Mouse (Mus musculus) forebrain, embryonic 10.5 days (tissue): Measurements from ENCODE around the gene Serp1. TPM values are rescaled to one million over a fixed set of nuclear protein-coding genes. Genes with fewer than 3 reads are reported as not detected.

Experiments used
- DNase-seq: peaks from one replicate; pipeline ENCODE4 v3.0.0-alpha.2; 2017; ENCODE audit warnings: low spot score; ENCODE audit errors: extremely low spot score
- H3K27ac ChIP-seq: fragments of 300-500 bp; sonication (generic); 2 replicates; pipeline ENCODE4 v1.5.1; 2016; ENCODE audit warnings: mild to moderate bottlenecking
- H3K27me3 ChIP-seq: fragments of 300-500 bp; sonication (generic); 2 replicates; pipeline ENCODE4 v1.6.1; 2016; ENCODE audit warnings: mild to moderate bottlenecking; ENCODE audit not compliant: poor library complexity, severe bottlenecking
- H3K36me3 ChIP-seq: fragments of 300-500 bp; sonication (generic); replicated peaks from 2 replicates; pipeline ENCODE4 v1.6.1; 2016; ENCODE audit warnings: mild to moderate bottlenecking, moderate library complexity
- H3K4me1 ChIP-seq: fragments of 300-500 bp; sonication (generic); 2 replicates; pipeline ENCODE4 v1.6.1; 2016
- H3K4me3 ChIP-seq: fragments of 300-500 bp; sonication (generic); 2 replicates; pipeline ENCODE4 v1.5.1; 2016; ENCODE audit warnings: mild to moderate bottlenecking, moderate library complexity
- H3K9me3 ChIP-seq: fragments of 300-500 bp; sonication (generic); 2 replicates; pipeline ENCODE4 v1.6.1; 2016; ENCODE audit warnings: mild to moderate bottlenecking, moderate library complexity
- WGBS: fragments of 180-500 bp; shearing (Covaris S2); methylation state at CpG from one replicate; pipeline ENCODE4 v1.1.7; 2016; 5-methylcytosine and 5-hydroxymethylcytosine counted together
- polyA plus RNA-seq: library from polyadenylated mRNA; unstranded; fragments of >200 nt; fragmentation: Nextera tagmentation; extraction: Ambion mirVana; gene quantifications from 2 replicates; pipeline ENCODE4 v1.2.1, GENCODE M21; 2016

The Serp1 gene
- 142 and 146 TPM in 2 replicates for polyA plus RNA-seq

DNA sequence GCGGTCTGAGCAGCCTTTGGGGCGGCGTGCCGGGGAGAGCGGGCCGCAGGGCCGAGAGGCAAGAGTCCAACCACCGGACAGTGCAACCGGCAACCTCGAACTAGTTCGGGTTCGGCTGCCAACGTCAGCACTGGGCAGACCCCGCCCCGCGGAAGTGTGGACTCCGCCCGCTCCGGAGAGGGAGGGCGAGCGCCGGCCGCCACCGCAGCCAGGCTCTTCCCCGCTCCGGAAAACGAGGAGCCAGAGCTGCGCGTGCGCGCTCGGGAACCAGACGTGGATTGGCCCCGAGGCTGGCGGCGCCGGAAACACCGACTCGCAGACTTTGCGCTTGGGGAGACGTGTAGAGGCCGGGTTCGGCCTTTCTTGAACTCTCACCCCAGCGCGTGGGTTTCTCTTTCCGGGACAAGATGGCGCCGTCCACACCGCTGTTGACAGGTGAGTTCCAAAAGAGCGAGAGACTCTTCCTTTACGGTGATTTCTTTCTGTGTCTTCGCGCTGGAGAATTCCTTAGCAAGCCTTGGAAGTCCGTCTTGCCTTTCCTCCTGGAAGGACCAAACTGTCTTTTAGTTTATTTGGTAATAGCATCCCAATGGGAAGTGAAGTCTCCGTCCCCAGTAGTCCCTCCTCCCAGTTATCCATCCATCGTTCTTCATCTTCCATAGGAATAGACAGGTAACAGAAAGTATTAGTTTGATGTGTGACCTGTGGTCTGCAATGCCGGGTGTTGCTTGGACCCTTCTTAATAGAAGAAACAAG is at the start of gene Serp1, which contains the start of gene Eif2a:
Gene Serp1, minus strand, starts transcription at position 241 of the 756 bp plus-strand sequence.
Gene Eif2a, plus strand, starts transcription at position 170 of the 756 bp plus-strand sequence.
- H3K4me3 ChIP-seq: peak within 1 kb of the TSS; percentile 98
- WGBS: under 1% methylated on average over 56 of the region's 57 CpGs
- peak within 1 kb of the TSS; percentile 98 for H3K27ac ChIP-seq
- peaks cover 32% of the 10 kb centered on the region for H3K36me3 ChIP-seq
- peak; percentile 97 for DNase-seq
- H3K4me1 ChIP-seq: peaks cover 22% of the 10 kb centered on the region
- no peaks in the 10 kb centered on the region for H3K27me3 ChIP-seq
- no peaks in the 10 kb centered on the region for H3K9me3 ChIP-seq

GRCm38 (mm10) chr3:58570821-58571220 is 45.1 kb upstream of the Serp1 start:
- DNase-seq: no peak
- no peaks in the 10 kb centered on the region for H3K4me1 ChIP-seq
- no peak overlapping the region for H3K27ac ChIP-seq
- no peak overlapping the region for H3K4me3 ChIP-seq
- no peaks in the 10 kb centered on the region for H3K27me3 ChIP-seq
- H3K36me3 ChIP-seq: no peaks in the 10 kb centered on the region
- no peaks in the 10 kb centered on the region for H3K9me3 ChIP-seq
- 84% methylated on average over 3 of the region's 3 CpGs for WGBS

GRCm38 (mm10) chr3:58561437-58561836 is 35.7 kb upstream of the Serp1 start:
- H3K4me3 ChIP-seq: no peak overlapping the region
- no peak for DNase-seq
- no peaks in the 10 kb centered on the region for H3K27me3 ChIP-seq
- peaks cover 20% of the 10 kb centered on the region for H3K36me3 ChIP-seq
- H3K27ac ChIP-seq: no peak overlapping the region
- 23% methylated on average over 2 of the region's 2 CpGs for WGBS
- H3K4me1 ChIP-seq: peaks cover 6% of the 10 kb centered on the region; the same call in 1 of the 2 replicates
- peaks cover 3% of the 10 kb centered on the region; the same call in 1 of the 2 replicates for H3K9me3 ChIP-seq

GRCm38 (mm10) chr3:58559887-58560286 is 34.2 kb upstream of the Serp1 start:
- H3K4me3 ChIP-seq: no peak overlapping the region
- peaks cover 36% of the 10 kb centered on the region for H3K36me3 ChIP-seq
- DNase-seq: no peak
- H3K27ac ChIP-seq: no peak overlapping the region
- peaks cover 3% of the 10 kb centered on the region; the same call in 1 of the 2 replicates for H3K9me3 ChIP-seq
- peaks cover 6% of the 10 kb centered on the region; the same call in 1 of the 2 replicates for H3K4me1 ChIP-seq
- no peaks in the 10 kb centered on the region for H3K27me3 ChIP-seq
- 28% methylated on average over 2 of the region's 2 CpGs for WGBS

- peaks cover 6% of the 10 kb centered on the region; the same call in 1 of the 2 replicates for H3K4me1 ChIP-seq
- H3K27ac ChIP-seq: no peak overlapping the region
- no peak for DNase-seq
- 87% methylated on average over 7 of the region's 7 CpGs for WGBS
- no peaks in the 10 kb centered on the region for H3K9me3 ChIP-seq
- H3K4me3 ChIP-seq: no peak overlapping the region
- H3K27me3 ChIP-seq: no peaks in the 10 kb centered on the region
- H3K36me3 ChIP-seq: peaks cover 68% of the 10 kb centered on the region
Measured at GRCm38 (mm10) chr3:58556649-58557048, 31.0 kb upstream of the Serp1 start.

- H3K4me1 ChIP-seq: no peaks in the 10 kb centered on the region
- WGBS: 84% methylated on average over 1 of the region's 1 CpGs
- no peak for DNase-seq
- H3K27me3 ChIP-seq: no peaks in the 10 kb centered on the region
- no peak overlapping the region for H3K27ac ChIP-seq
- no peak overlapping the region for H3K4me3 ChIP-seq
- H3K36me3 ChIP-seq: peaks cover 94% of the 10 kb centered on the region
- no peaks in the 10 kb centered on the region for H3K9me3 ChIP-seq
Measured at GRCm38 (mm10) chr3:58552001-58552811, 26.5 kb upstream of the Serp1 start.

- no peak for DNase-seq
- H3K36me3 ChIP-seq: peaks cover 82% of the 10 kb centered on the region
- no peak overlapping the region for H3K4me3 ChIP-seq
- no peaks in the 10 kb centered on the region for H3K27me3 ChIP-seq
- H3K27ac ChIP-seq: no peak overlapping the region
- WGBS: 92% methylated on average over 3 of the region's 3 CpGs
- no peaks in the 10 kb centered on the region for H3K9me3 ChIP-seq
- H3K4me1 ChIP-seq: no peaks in the 10 kb centered on the region
Measured at GRCm38 (mm10) chr3:58536573-58536972, 10.9 kb upstream of the Serp1 start.

GRCm38 (mm10) chr3:58526408-58526737 is 681 bp upstream of the Serp1 start:
- H3K4me3 ChIP-seq: peak overlapping the region; percentile 98
- WGBS: 6% methylated on average over 4 of the region's 4 CpGs
- DNase-seq: no peak
- peaks cover 32% of the 10 kb centered on the region for H3K36me3 ChIP-seq
- no peaks in the 10 kb centered on the region for H3K9me3 ChIP-seq
- H3K27ac ChIP-seq: peak overlapping the region; percentile 98
- H3K27me3 ChIP-seq: no peaks in the 10 kb centered on the region
- H3K4me1 ChIP-seq: peaks cover 22% of the 10 kb centered on the region

DNA sequence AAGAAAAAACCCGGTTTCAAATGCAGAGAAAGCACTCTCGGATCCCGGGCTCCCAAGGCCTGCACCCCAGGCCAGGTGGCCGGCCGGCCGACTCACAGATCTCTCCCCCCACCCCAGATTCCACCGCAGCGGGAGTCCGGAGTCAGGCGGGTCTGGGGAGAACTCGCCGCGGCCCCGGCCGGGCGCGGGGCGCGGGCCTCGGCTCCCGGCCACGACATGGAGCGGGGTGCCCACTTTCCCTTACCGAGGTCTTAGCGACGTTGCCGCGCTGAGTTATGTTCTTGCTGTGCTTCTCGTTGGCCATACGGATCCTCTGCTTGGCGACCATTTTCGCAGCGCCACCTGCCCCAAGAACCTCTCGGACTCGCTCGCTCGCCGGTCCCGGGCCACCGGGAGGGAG is 526 bp downstream of the Serp1 start:
- Histone ChIP-seq H3K36me3 (peaks cover 35% of the 10 kb centered on the region), H3K27ac (peak overlapping the region; percentile 98), H3K4me1 (peaks cover 22% of the 10 kb centered on the region), H3K27me3 (no peaks in the 10 kb centered on the region), H3K4me3 (peak overlapping the region; percentile 98), H3K9me3 (no peaks in the 10 kb centered on the region)
- under 1% methylated on average over 40 of the region's 40 CpGs for WGBS
- no peak for DNase-seq

DNA sequence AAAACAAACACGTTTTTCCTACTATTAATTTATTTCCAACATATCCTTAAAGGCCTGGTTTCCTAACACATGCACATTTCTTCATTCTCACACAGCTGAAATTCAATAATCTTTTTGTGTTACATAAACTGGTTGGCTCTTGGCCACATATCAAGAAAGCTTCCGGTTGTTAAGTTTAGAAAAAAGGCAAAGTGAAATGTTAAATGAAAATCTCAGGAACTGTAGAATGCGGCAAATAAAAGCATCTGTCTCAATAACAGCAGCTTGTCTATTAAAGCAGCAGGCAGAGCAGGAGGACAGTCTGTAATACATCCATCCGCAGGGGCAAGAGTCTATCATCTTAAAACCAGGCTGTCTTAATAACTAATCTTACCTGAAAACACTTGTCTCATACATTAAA is 1.4 kb downstream of the Serp1 start:
- H3K9me3 ChIP-seq: no peaks in the 10 kb centered on the region
- peaks cover 22% of the 10 kb centered on the region for H3K4me1 ChIP-seq
- DNase-seq: no peak
- H3K27me3 ChIP-seq: no peaks in the 10 kb centered on the region
- peaks cover 35% of the 10 kb centered on the region for H3K36me3 ChIP-seq
- peak overlapping the region; percentile 98 for H3K4me3 ChIP-seq
- 0 out of 2 replicates have a peak overlapping the region, but pooled peaks have one; percentile 98 for H3K27ac ChIP-seq
- WGBS: 81% methylated on average over 4 of the region's 4 CpGs

- Histone ChIP-seq H3K27ac (no peak overlapping the region), H3K4me1 (peaks cover 22% of the 10 kb centered on the region), H3K9me3 (no peaks in the 10 kb centered on the region), H3K36me3 (peaks cover 35% of the 10 kb centered on the region), H3K4me3 (no peak overlapping the region), H3K27me3 (no peaks in the 10 kb centered on the region)
- no peak for DNase-seq
- 92% methylated on average over 3 of the region's 3 CpGs for WGBS
Measured at GRCm38 (mm10) chr3:58523386-58523785, 2.3 kb downstream of the Serp1 start.

DNA sequence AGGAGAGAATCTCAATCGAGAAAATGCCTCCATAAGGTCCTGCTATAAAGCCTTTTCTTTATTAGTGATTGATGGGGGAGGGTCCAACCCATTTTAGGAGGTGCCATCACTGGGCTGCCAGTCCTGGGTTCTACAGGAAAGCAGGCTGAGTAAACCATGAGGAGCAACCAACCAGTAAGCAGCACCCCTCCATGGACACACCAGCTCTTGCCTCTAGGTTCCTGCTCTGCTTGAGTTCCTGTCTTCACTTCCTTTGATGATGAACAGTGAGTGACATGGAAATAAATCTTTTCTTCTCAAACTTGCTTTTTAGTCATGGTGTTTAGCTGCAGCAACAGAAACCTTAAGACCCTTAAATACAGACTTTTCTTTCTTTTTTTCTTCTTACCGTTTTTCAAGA is 4.3 kb downstream of the Serp1 start:
- peaks cover 12% of the 10 kb centered on the region for H3K4me1 ChIP-seq
- no peaks in the 10 kb centered on the region for H3K27me3 ChIP-seq
- WGBS: 92% methylated on average over 2 of the region's 2 CpGs
- no peak overlapping the region for H3K4me3 ChIP-seq
- DNase-seq: no peak
- H3K27ac ChIP-seq: no peak overlapping the region
- no peaks in the 10 kb centered on the region for H3K9me3 ChIP-seq
- H3K36me3 ChIP-seq: peaks cover 35% of the 10 kb centered on the region

- DNase-seq: no peak
- Histone ChIP-seq H3K36me3 (peaks cover 35% of the 10 kb centered on the region), H3K9me3 (no peaks in the 10 kb centered on the region), H3K4me3 (no peak overlapping the region), H3K4me1 (peaks cover 10% of the 10 kb centered on the region), H3K27me3 (no peaks in the 10 kb centered on the region), H3K27ac (no peak overlapping the region)
- WGBS: 92% methylated on average over 6 of the region's 6 CpGs
Measured at GRCm38 (mm10) chr3:58520286-58520685, 5.4 kb downstream of the Serp1 start.
